Mouse (Mus musculus) liver, embryonic 11.5 days (tissue): ENCODE data around the gene Calr. TPM values are rescaled to one million over a fixed set of nuclear protein-coding genes. Genes with fewer than 3 reads are reported as not detected.

Source experiments
- ATAC-seq: fragments of 200-750 bp; cut with Nextera tagmentation; replicated peaks from 2 replicates; pipeline ENCODE4 v1.8.0; 2017; ENCODE audit warnings: moderate number of reproducible peaks, mild to moderate bottlenecking, moderate TSS enrichment, moderate library complexity; ENCODE audit not compliant: low FRiP score
- DNase-seq: peaks from one replicate; pipeline ENCODE4 v3.0.0-alpha.2; 2017; ENCODE audit warnings: low spot score
- H3K27ac ChIP-seq: fragments of 300-500 bp; sonication (generic); 2 replicates; pipeline ENCODE4 v1.5.1; 2014; ENCODE audit warnings: mild to moderate bottlenecking, low read depth, low read length, control low read depth
- H3K27me3 ChIP-seq: fragments of 300-500 bp; sonication (generic); replicated peaks from 2 replicates; pipeline ENCODE4 v1.6.1; 2014; ENCODE audit warnings: low read length, mixed read lengths; ENCODE audit not compliant: control insufficient read depth, insufficient read depth
- H3K36me3 ChIP-seq: fragments of 300-500 bp; sonication (generic); 2 replicates; pipeline ENCODE4 v1.6.1; 2014; ENCODE audit warnings: mild to moderate bottlenecking, low read length, moderate library complexity, mixed read lengths; ENCODE audit not compliant: control insufficient read depth, insufficient read depth
- H3K4me1 ChIP-seq: fragments of 300-500 bp; sonication (generic); replicated peaks from 2 replicates; pipeline ENCODE4 v1.6.1; 2014; ENCODE audit warnings: low read length, mixed read lengths; ENCODE audit not compliant: control insufficient read depth, insufficient read depth
- H3K4me2 ChIP-seq: fragments of 300-500 bp; sonication (generic); 2 replicates; pipeline ENCODE4 v1.6.1; 2014; ENCODE audit warnings: mild to moderate bottlenecking, control low read depth, moderate library complexity
- H3K4me3 ChIP-seq: fragments of 300-500 bp; sonication (generic); 2 replicates; pipeline ENCODE4 v1.5.1; 2014; ENCODE audit warnings: low read depth, low read length, control low read depth
- H3K9ac ChIP-seq: fragments of 300-500 bp; sonication (generic); 2 replicates; pipeline ENCODE4 v1.6.1; 2014; ENCODE audit warnings: low read depth, low read length, control low read depth
- H3K9me3 ChIP-seq: fragments of 300-500 bp; sonication (generic); 2 replicates; pipeline ENCODE4 v1.6.1; 2016; ENCODE audit warnings: low read length, inconsistent platforms, mixed read lengths; ENCODE audit not compliant: control insufficient read depth
- WGBS: fragments of 180-500 bp; shearing (Covaris S2); extraction: QIAGEN DNeasy Blood & Tissue Kit; methylation state at CpG from one replicate; pipeline ENCODE4 v1.1.7; 2014; 5-methylcytosine and 5-hydroxymethylcytosine counted together
- microRNA-seq: library from miRNA; unstranded; fragments of <30 nt; microRNA quantifications from one replicate; pipeline ENCODE4, GENCODE M21; 2017; ENCODE audit warnings: borderline number of aligned reads
- polyA plus RNA-seq: library from polyadenylated mRNA; unstranded; fragments of >200 nt; fragmentation: Nextera tagmentation; extraction: Ambion mirVana; gene quantifications from 2 replicates; pipeline ENCODE4 v1.2.1, GENCODE M21; 2014

Gene Calr
- polyA plus RNA-seq, 1 experiment from 2014 or later, result 860 TPM

DNA sequence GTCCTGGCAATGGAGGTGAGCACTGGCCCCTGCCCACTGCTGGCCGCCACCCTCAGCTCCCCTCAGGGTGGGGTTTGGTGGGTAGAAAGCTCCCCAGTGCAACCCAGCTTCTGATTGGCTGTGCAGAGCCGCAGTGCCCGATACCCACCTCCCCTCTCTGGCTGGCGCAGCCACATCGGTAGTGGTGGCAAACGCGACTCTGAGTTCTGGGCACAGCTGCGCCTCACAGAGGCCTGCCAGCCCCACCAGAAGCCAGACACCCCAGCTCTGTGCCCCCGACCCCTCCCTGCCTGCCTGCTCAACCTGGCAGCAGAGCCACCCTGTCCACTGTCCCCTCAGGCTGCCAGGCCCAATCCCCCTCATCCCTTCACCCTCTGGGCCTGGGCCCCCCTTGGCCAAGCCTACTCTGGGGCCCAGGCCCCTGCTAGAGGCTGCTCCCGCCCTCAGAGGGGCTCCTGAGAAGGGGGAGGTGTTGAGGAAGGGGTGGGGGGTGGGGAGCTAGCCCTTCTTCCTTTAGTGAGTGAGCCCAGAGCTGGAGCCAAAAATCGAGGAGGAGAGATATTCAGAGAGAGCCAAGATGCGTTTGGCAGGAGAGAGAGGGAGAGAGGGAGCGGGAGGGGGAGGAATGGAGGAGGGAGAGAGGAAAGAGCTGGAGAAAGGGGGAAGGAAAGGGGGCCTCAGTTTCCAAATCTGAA, 52.8 kb downstream of the Calr start:
- no peaks in the 10 kb centered on the region for H3K36me3 ChIP-seq
- DNase-seq, result no peak
- no peaks in the 10 kb centered on the region for H3K9me3 ChIP-seq
- H3K4me2 ChIP-seq, result no peak overlapping the region
- no peaks in the 10 kb centered on the region for H3K4me1 ChIP-seq
- H3K4me3 ChIP-seq, result no peak overlapping the region
- H3K27me3 ChIP-seq, result peaks cover 88% of the 10 kb centered on the region
- no peak overlapping the region for H3K27ac ChIP-seq
- ATAC-seq, result no peak
- no peak overlapping the region for H3K9ac ChIP-seq
- 64% methylated on average over 13 of the region's 13 CpGs for WGBS

DNA sequence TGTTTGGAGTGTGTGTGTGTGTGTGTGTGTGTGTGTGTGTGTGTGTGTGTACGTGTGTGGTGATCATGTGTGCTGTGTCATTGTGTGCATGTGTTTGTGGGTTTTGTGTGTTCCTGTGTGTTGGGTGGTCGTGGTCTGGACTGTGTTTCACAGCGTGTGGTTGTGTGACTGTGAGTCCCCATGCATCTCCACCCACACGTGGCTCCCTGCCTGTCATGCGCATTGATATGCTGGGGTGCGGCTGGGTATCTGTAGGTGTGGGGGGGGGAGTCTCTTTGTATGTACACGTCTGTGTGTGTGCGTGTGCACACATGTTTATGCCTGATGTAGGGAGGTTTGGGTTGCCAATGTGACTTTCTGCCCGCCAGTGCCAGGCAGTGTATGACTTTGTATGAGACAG, 53.6 kb downstream of the Calr start:
- H3K27ac ChIP-seq, result no peak overlapping the region
- H3K4me1 ChIP-seq, result no peaks in the 10 kb centered on the region
- no peaks in the 10 kb centered on the region for H3K36me3 ChIP-seq
- H3K27me3 ChIP-seq, result peaks cover 88% of the 10 kb centered on the region
- no peak for ATAC-seq
- H3K9ac ChIP-seq, result no peak overlapping the region
- DNase-seq, result no peak
- H3K9me3 ChIP-seq, result no peaks in the 10 kb centered on the region
- WGBS, result 76% methylated on average over 9 of the region's 9 CpGs
- H3K4me3 ChIP-seq, result no peak overlapping the region
- no peak overlapping the region for H3K4me2 ChIP-seq

DNA sequence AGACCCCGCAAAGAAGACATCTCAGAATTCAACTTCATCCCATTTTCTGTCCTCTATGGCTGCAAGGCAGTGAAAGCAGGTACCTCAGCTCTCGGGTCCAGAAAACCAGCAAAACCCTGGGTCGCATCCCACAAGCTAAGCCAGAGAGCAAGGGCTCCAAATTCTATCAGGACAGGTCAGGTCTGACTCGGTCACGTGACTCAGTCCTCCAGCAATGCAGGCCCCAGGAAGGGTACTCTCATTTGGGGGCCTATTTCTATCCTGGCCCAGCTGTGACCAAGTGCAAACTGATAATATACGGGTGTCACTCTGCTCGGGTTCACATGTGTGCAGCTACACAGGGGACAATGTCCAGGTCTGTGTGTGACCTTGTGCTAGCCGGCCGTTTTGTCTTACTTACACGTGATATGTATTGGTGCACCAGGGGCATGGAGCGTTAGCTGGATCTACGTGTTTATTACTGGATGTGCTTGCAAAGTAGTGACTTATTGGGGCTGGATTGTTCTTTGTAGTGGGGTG, 54.2 kb downstream of the Calr start:
- Histone ChIP-seq H3K4me3 (no peak overlapping the region), H3K9me3 (no peaks in the 10 kb centered on the region), H3K36me3 (no peaks in the 10 kb centered on the region), H3K4me1 (no peaks in the 10 kb centered on the region), H3K27ac (no peak overlapping the region), H3K9ac (no peak overlapping the region), H3K27me3 (peaks cover 88% of the 10 kb centered on the region), H3K4me2 (no peak overlapping the region)
- 75% methylated on average over 12 of the region's 12 CpGs for WGBS
- DNase-seq (no peak), ATAC-seq (no peak)

Small RNA genes within 50 kb of the gene (microRNA-seq; reads per million reads assigned to microRNA genes)
- 11.6 reads per million, percentile 24 among the genes with 10 or more reads in this experiment for gene Mir7069

Other genes starting within 250 kb of the Calr start
- 46.5 and 50.1 TPM in 2 replicates for gene Ier2, start 184.1 kb downstream of the Calr start, polyA plus RNA-seq
- gene Trmt1, start 160.6 kb downstream of the Calr start, polyA plus RNA-seq, result 94.1 and 95.6 TPM in 2 replicates
- 23.0 and 25.2 TPM in 2 replicates for gene Nacc1, start 159.1 kb downstream of the Calr start, polyA plus RNA-seq
- gene Lyl1, start 145.5 kb downstream of the Calr start, polyA plus RNA-seq, result 67.9 and 68.6 TPM in 2 replicates
- gene G430095P16Rik, start 123.9 kb downstream of the Calr start, polyA plus RNA-seq, result 11.8 and 12.3 TPM in 2 replicates
- gene Nfix, start 46.6 kb downstream of the Calr start, polyA plus RNA-seq, result 5.0 and 7.1 TPM in 2 replicates
- 4.5 and 4.9 TPM in 2 replicates for gene Dand5, start 24.1 kb downstream of the Calr start, polyA plus RNA-seq
- gene Gadd45gip1, start 15.4 kb downstream of the Calr start, polyA plus RNA-seq, result 87.8 and 90.6 TPM in 2 replicates
- gene Rad23a, start 6.3 kb downstream of the Calr start, polyA plus RNA-seq, result 188 and 191 TPM in 2 replicates
- gene Farsa, start 10.1 kb upstream of the Calr start, polyA plus RNA-seq, result 130 TPM in 2 replicates
- 144 and 160 TPM in 2 replicates for gene Syce2, start 25.2 kb upstream of the Calr start, polyA plus RNA-seq
- gene Gcdh, start 47.0 kb upstream of the Calr start, polyA plus RNA-seq, result 53.5 and 56.7 TPM in 2 replicates
- 458 and 504 TPM in 2 replicates for gene Klf1, start 55.0 kb upstream of the Calr start, polyA plus RNA-seq
- 11.5 and 12.7 TPM in 2 replicates for gene Dnase2a, start 61.6 kb upstream of the Calr start, polyA plus RNA-seq
- gene Mast1, start 90.4 kb upstream of the Calr start, polyA plus RNA-seq, result 0.14 and 0.29 TPM in 2 replicates
- gene Rtbdn, start 100.1 kb upstream of the Calr start, polyA plus RNA-seq, result 0.22 and 0.49 TPM in 2 replicates
- not detected in 2 replicates for gene Gm49661, start 122.5 kb upstream of the Calr start, polyA plus RNA-seq
- 1,398 and 1,409 TPM in 2 replicates for gene Prdx2, start 122.7 kb upstream of the Calr start, polyA plus RNA-seq
- gene Rnaseh2a, start 122.8 kb upstream of the Calr start, polyA plus RNA-seq, result 195 and 197 TPM in 2 replicates
- 21.1 and 23.2 TPM in 2 replicates for gene Junb, start 131.8 kb upstream of the Calr start, polyA plus RNA-seq
- gene Hook2, start 143.7 kb upstream of the Calr start, polyA plus RNA-seq, result 15.5 and 16.7 TPM in 2 replicates
- gene Best2, start 167.6 kb upstream of the Calr start, polyA plus RNA-seq, result 0.13 TPM in 1 of 2 replicates, not detected in the other
- gene Asna1, start 178.3 kb upstream of the Calr start, polyA plus RNA-seq, result 100 and 103 TPM in 2 replicates
- 126 and 138 TPM in 2 replicates for gene Trir, start 179.9 kb upstream of the Calr start, polyA plus RNA-seq
- gene Tnpo2, start 190.0 kb upstream of the Calr start, polyA plus RNA-seq, result 17.7 and 19.3 TPM in 2 replicates
- 15.5 and 17.4 TPM in 2 replicates for gene Fbxw9, start 213.1 kb upstream of the Calr start, polyA plus RNA-seq
- gene Gm5741, start 221.0 kb upstream of the Calr start, polyA plus RNA-seq, result not detected in 2 replicates
- 72.5 and 73.8 TPM in 2 replicates for gene Dhps, start 224.8 kb upstream of the Calr start, polyA plus RNA-seq
- gene Wdr83os, start 233.8 kb upstream of the Calr start, polyA plus RNA-seq, result 103 and 105 TPM in 2 replicates
- gene Wdr83, start 234.4 kb upstream of the Calr start, polyA plus RNA-seq, result 46.4 and 50.4 TPM in 2 replicates
- 38.6 and 40.3 TPM in 2 replicates for gene Man2b1, start 236.3 kb upstream of the Calr start, polyA plus RNA-seq